Mouse (Mus musculus) thymus, adult 2 months (tissue): Measurements from ENCODE around the gene Ankfy1. TPM values are rescaled to one million over a fixed set of nuclear protein-coding genes. Genes with fewer than 3 reads are reported as not detected.
"Not testable (repeated sequence)": the region's sequence is repeated elsewhere in the genome, so short reads cannot be mapped to it uniquely, and the experiment has no call there.

Experiments used
- DNase-seq: peaks from one replicate; pipeline ENCODE4 v3.0.0; 2021
- H3K27ac ChIP-seq: fragments of 200-500 bp; 2 replicates; pipeline ENCODE4 v1.5.1; 2012; ENCODE audit warnings: low read length, control low read depth; ENCODE audit not compliant: control insufficient read depth, insufficient read depth
- H3K27me3 ChIP-seq: fragments of 200-500 bp; 2 replicates; pipeline ENCODE4 v1.6.1; 2012; ENCODE audit warnings: mild to moderate bottlenecking, low read length, moderate library complexity, mixed read lengths; ENCODE audit not compliant: control insufficient read depth, insufficient read depth
- H3K36me3 ChIP-seq: fragments of 200-500 bp; 2 replicates; pipeline ENCODE4 v1.6.1; 2012; ENCODE audit warnings: mild to moderate bottlenecking, low read length, moderate library complexity; ENCODE audit not compliant: control insufficient read depth, insufficient read depth
- H3K4me1 ChIP-seq: fragments of 200-500 bp; replicated peaks from 2 replicates; pipeline ENCODE4 v1.6.1; 2012; ENCODE audit warnings: low read length; ENCODE audit not compliant: control insufficient read depth, insufficient read depth
- H3K4me3 ChIP-seq: fragments of 200-500 bp; 2 replicates; pipeline ENCODE4 v1.5.1; 2012; ENCODE audit warnings: mild to moderate bottlenecking, low read length, control low read depth, moderate library complexity; ENCODE audit not compliant: control insufficient read depth, insufficient read depth
- CTCF ChIP-seq: fragments of 200-500 bp; IDR thresholded peaks from 2 replicates; pipeline ENCODE4 v1.5.1; 2012; ENCODE audit warnings: mild to moderate bottlenecking, control low read depth, low read length, moderate library complexity, borderline replicate concordance; ENCODE audit not compliant: control insufficient read depth, poor library complexity, insufficient read depth; ENCODE audit errors: extremely low read depth
- POLR2A ChIP-seq: fragments of 200-500 bp; IDR thresholded peaks from 2 replicates; pipeline ENCODE4 v1.6.1; 2012; ENCODE audit warnings: mild to moderate bottlenecking, low read length, control low read depth, moderate library complexity; ENCODE audit not compliant: control insufficient read depth, poor library complexity, insufficient read depth; ENCODE audit errors: extremely low read depth
- WGBS: fragments of 180-500 bp; shearing (Covaris S2); methylation state at CpG from one replicate; pipeline ENCODE4 v1.1.7; 2018; 5-methylcytosine and 5-hydroxymethylcytosine counted together
- polyA plus RNA-seq: library from polyadenylated mRNA; depleted of rRNA; stranded (reverse); fragments of >200 nt; gene quantifications from 2 replicates; pipeline ENCODE4 v1.2.3, GENCODE M21; 2012

Ankfy1 gene
- polyA plus RNA-seq, 1 experiment: 41.2 TPM

GRCm38 (mm10) chr11:72686697-72687096 is 3.1 kb upstream of the Ankfy1 start:
- Histone ChIP-seq H3K27me3 (no peaks in the 10 kb centered on the region), H3K36me3 (no peaks in the 10 kb centered on the region), H3K4me3 (no peak overlapping the region), H3K27ac (no peak overlapping the region), H3K4me1 (peaks cover 4% of the 10 kb centered on the region; the same call in 1 of the 2 replicates)
- no peak for DNase-seq
- TF ChIP-seq CTCF: no peak
- no peak for TF ChIP-seq POLR2A

- WGBS: 86% methylated on average over 5 of the region's 5 CpGs
- no peak for DNase-seq
- TF ChIP-seq POLR2A (no peak), CTCF (no peak)
- Histone ChIP-seq H3K4me3 (no peak overlapping the region), H3K27me3 (no peaks in the 10 kb centered on the region), H3K36me3 (no peaks in the 10 kb centered on the region), H3K27ac (no peak overlapping the region), H3K4me1 (peaks cover 4% of the 10 kb centered on the region; the same call in 1 of the 2 replicates)
Measured at GRCm38 (mm10) chr11:72688242-72688641, 1.6 kb upstream of the Ankfy1 start.

- WGBS: 78% methylated on average over 3 of the region's 3 CpGs
- Histone ChIP-seq H3K4me1 (peaks cover 4% of the 10 kb centered on the region; the same call in 1 of the 2 replicates), H3K27me3 (no peaks in the 10 kb centered on the region), H3K36me3 (no peaks in the 10 kb centered on the region), H3K27ac (no peak overlapping the region), H3K4me3 (no peak overlapping the region)
- DNase-seq: no peak
- TF ChIP-seq CTCF (no peak), POLR2A (no peak)
Measured at GRCm38 (mm10) chr11:72689115-72689514, 691 bp upstream of the Ankfy1 start.

- WGBS: 83% methylated on average over 4 of the region's 4 CpGs
- no peak overlapping the region for H3K4me3 ChIP-seq
- H3K36me3 ChIP-seq: no peaks in the 10 kb centered on the region; the same call in 1 of the 2 replicates
Measured at GRCm38 (mm10) chr11:72692353-72692752, 2.5 kb downstream of the Ankfy1 start.

GRCm38 (mm10) chr11:72695025-72695424 is 5.2 kb downstream of the Ankfy1 start:
- Histone ChIP-seq H3K27ac (no peak overlapping the region), H3K27me3 (no peaks in the 10 kb centered on the region), H3K4me1 (peaks cover 4% of the 10 kb centered on the region; the same call in 1 of the 2 replicates), H3K36me3 (no peaks in the 10 kb centered on the region; the same call in 1 of the 2 replicates), H3K4me3 (no peak overlapping the region)
- WGBS: 91% methylated on average over 3 of the region's 3 CpGs
- TF ChIP-seq POLR2A: no peak
- no peak for TF ChIP-seq CTCF
- DNase-seq: no peak

More at GRCm38 (mm10) chr11:72692353-72692752, 2.5 kb downstream of the Ankfy1 start:
- DNase-seq: no peak
- Histone ChIP-seq H3K27me3 (no peaks in the 10 kb centered on the region), H3K4me1 (peaks cover 4% of the 10 kb centered on the region; the same call in 1 of the 2 replicates), H3K27ac (no peak overlapping the region)
- TF ChIP-seq POLR2A: no peak

GRCm38 (mm10) chr11:72696368-72696971 is 6.7 kb downstream of the Ankfy1 start:
- TF ChIP-seq CTCF (no peak), POLR2A (no peak)
- no peaks in the 10 kb centered on the region; the same call in 1 of the 2 replicates for H3K36me3 ChIP-seq
- no peaks in the 10 kb centered on the region for H3K4me1 ChIP-seq
- no peaks in the 10 kb centered on the region for H3K27me3 ChIP-seq
- 96% methylated on average over 2 of the region's 2 CpGs for WGBS
- DNase-seq: no peak
- no peak overlapping the region for H3K4me3 ChIP-seq
- H3K27ac ChIP-seq: no peak overlapping the region

GRCm38 (mm10) chr11:72697323-72697722 is 7.5 kb downstream of the Ankfy1 start:
- no peak for TF ChIP-seq CTCF
- TF ChIP-seq POLR2A: no peak
- Histone ChIP-seq H3K36me3 (no peaks in the 10 kb centered on the region; the same call in 1 of the 2 replicates), H3K4me3 (no peak overlapping the region), H3K4me1 (no peaks in the 10 kb centered on the region), H3K27ac (no peak overlapping the region), H3K27me3 (no peaks in the 10 kb centered on the region)
- no peak for DNase-seq

GRCm38 (mm10) chr11:72705111-72705510 is 15.3 kb downstream of the Ankfy1 start:
- WGBS: 93% methylated on average over 2 of the region's 2 CpGs
- not testable (repeated sequence) for H3K4me1 ChIP-seq, H3K4me3 ChIP-seq, H3K27ac ChIP-seq, H3K27me3 ChIP-seq, H3K36me3 ChIP-seq, DNase-seq
